Mouse (Mus musculus) heart, embryonic 16.5 days (tissue): ENCODE data around the gene Fam13c. TPM values are rescaled to one million over a fixed set of nuclear protein-coding genes. Genes with fewer than 3 reads are reported as not detected.

Experiments used
- ATAC-seq: fragments of 200-750 bp; cut with Nextera tagmentation; replicated peaks from 2 replicates; pipeline ENCODE4 v1.8.0; 2017; ENCODE audit warnings: moderate number of reproducible peaks; ENCODE audit not compliant: insufficient read depth, low FRiP score; ENCODE audit errors: extremely low read depth
- H3K27ac ChIP-seq: fragments of 300-500 bp; sonication (generic); 2 replicates; pipeline ENCODE4 v1.5.1; 2014; ENCODE audit warnings: mild to moderate bottlenecking, low read length, control low read depth, moderate library complexity
- H3K27me3 ChIP-seq: fragments of 300-500 bp; sonication (generic); 2 replicates; pipeline ENCODE4 v1.6.1; 2014; ENCODE audit warnings: low read length, mixed read lengths; ENCODE audit not compliant: control insufficient read depth, insufficient read depth
- H3K36me3 ChIP-seq: fragments of 300-500 bp; sonication (generic); 2 replicates; pipeline ENCODE4 v1.6.1; 2014; ENCODE audit not compliant: control insufficient read depth, insufficient read depth
- H3K4me1 ChIP-seq: fragments of 300-500 bp; sonication (generic); 2 replicates; pipeline ENCODE4 v1.6.1; 2014; ENCODE audit warnings: low read length, mixed read lengths; ENCODE audit not compliant: control insufficient read depth, insufficient read depth
- H3K4me2 ChIP-seq: fragments of 300-500 bp; sonication (generic); 2 replicates; pipeline ENCODE4 v1.6.1; 2014; ENCODE audit warnings: low read depth, mild to moderate bottlenecking, control low read depth, low read length
- H3K4me3 ChIP-seq: fragments of 300-500 bp; sonication (generic); 2 replicates; pipeline ENCODE4 v1.5.1; 2014; ENCODE audit warnings: mild to moderate bottlenecking, control low read depth, low read length
- H3K9ac ChIP-seq: fragments of 300-500 bp; sonication (generic); 2 replicates; pipeline ENCODE4 v1.6.1; 2014; ENCODE audit warnings: low read length, control low read depth
- H3K9me3 ChIP-seq: fragments of 300-500 bp; sonication (generic); replicated peaks from 2 replicates; pipeline ENCODE4 v1.6.1; 2016; ENCODE audit warnings: low read length; ENCODE audit not compliant: control insufficient read depth
- WGBS: fragments of 180-500 bp; shearing (Covaris S2); extraction: QIAGEN DNeasy Blood & Tissue Kit; methylation state at CpG from one replicate; pipeline ENCODE4 v1.1.7; 2014; 5-methylcytosine and 5-hydroxymethylcytosine counted together
- polyA plus RNA-seq: library from polyadenylated mRNA; unstranded; fragments of >200 nt; fragmentation: Nextera tagmentation; extraction: Ambion mirVana; gene quantifications from 2 replicates; pipeline ENCODE4 v1.2.1, GENCODE M21; 2015

The Fam13c gene
- polyA plus RNA-seq, 1 experiment from 2014 or later, result 11.1 TPM

DNA sequence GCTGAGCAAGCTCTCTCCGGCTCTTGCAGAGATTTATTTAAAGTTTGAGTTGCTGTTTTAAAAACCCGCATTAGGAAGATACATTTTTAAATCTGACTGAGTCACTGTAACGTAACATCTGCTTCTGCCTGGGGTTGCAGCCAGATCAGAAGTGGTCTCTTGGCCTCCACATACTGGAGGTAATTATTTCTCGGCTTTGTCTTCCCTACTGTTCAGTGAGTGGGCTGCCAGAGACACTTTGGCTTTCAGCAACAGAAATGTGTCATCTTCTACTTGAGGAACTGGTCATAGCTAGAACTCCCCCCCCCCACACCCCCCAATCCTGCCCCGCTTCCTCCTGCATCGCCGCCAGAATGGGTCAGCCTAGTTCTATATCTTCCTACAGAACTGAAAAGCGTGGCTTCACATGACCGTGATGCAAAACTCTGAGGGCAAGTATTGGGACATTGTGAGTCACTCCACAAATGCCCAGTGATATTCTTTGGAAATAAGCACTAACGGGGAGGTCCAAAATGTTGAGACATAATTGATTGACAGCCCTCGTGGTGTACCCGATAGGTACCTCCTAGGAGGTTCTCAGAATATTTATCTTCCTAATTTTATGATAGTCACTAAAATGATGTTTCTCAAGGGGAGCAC, 90.0 kb downstream of the Fam13c start:
- Histone ChIP-seq H3K27ac (no peak overlapping the region), H3K9ac (no peak overlapping the region), H3K4me3 (no peak overlapping the region), H3K4me1 (no peaks in the 10 kb centered on the region), H3K36me3 (peaks cover 3% of the 10 kb centered on the region; the same call in 1 of the 2 replicates), H3K27me3 (no peaks in the 10 kb centered on the region), H3K4me2 (no peak overlapping the region), H3K9me3 (0 out of 2 replicates have a peak, but pooled peaks cover under 1% of the 10 kb centered on the region)
- ATAC-seq, result no peak
- 78% methylated on average over 12 of the region's 12 CpGs for WGBS

DNA sequence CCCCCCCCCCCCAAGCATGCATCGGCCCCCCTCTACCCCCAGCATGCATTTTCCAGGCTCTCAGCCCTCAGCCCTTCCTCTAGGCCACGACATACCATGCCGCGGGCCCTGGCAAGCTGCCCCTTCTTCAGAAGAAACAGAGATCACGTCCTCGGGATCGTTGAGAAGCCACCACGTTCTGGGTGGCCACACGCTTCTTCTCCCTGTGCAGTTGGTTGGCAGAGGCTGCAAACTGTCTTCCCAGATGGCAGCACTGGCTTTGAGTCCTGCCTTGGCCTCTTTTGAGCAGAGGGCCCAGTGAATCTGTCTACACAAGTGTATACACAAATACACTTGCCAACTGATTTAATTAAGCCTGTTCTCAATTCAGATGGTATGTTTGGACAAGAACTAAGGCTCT, 92.0 kb downstream of the Fam13c start:
- 0 out of 2 replicates have a peak, but pooled peaks cover 8% of the 10 kb centered on the region for H3K9me3 ChIP-seq
- peaks cover 6% of the 10 kb centered on the region; the same call in 1 of the 2 replicates for H3K36me3 ChIP-seq
- no peak overlapping the region for H3K9ac ChIP-seq
- no peak overlapping the region for H3K4me2 ChIP-seq
- H3K27ac ChIP-seq, result no peak overlapping the region
- H3K27me3 ChIP-seq, result no peaks in the 10 kb centered on the region
- H3K4me3 ChIP-seq, result no peak overlapping the region
- no peaks in the 10 kb centered on the region for H3K4me1 ChIP-seq
- 83% methylated on average over 9 of the region's 9 CpGs for WGBS
- no peak for ATAC-seq

DNA sequence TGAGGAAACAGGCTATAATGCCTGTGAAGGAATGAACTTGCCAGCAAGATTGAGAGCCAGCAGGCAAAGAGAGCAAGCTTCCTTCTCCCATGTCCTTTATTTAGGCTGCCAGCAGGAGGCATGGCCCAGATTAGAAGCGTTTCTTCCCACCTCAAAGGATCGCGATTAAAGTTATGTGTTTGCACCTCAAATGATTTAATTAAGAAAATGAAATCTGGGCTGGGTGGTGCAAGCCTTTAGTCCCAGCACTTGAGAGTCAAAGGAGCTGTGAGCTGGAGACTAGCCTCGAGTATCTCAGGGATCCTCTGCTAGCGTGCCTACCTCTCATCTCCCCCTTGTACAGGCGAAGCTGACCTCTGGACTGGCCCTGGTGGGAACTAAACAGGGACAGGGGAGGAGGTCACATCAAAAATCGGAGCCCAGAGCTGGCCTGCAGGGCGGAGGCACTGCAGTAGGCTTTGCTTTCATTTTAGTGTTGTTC, 93.1 kb downstream of the Fam13c start:
- Histone ChIP-seq H3K27ac (no peak overlapping the region), H3K9ac (no peak overlapping the region), H3K4me1 (no peaks in the 10 kb centered on the region), H3K4me3 (no peak overlapping the region), H3K4me2 (no peak overlapping the region), H3K36me3 (peaks cover 6% of the 10 kb centered on the region; the same call in 1 of the 2 replicates), H3K9me3 (0 out of 2 replicates have a peak, but pooled peaks cover 8% of the 10 kb centered on the region), H3K27me3 (no peaks in the 10 kb centered on the region)
- WGBS, result 68% methylated on average over 8 of the region's 8 CpGs
- ATAC-seq, result no peak

DNA sequence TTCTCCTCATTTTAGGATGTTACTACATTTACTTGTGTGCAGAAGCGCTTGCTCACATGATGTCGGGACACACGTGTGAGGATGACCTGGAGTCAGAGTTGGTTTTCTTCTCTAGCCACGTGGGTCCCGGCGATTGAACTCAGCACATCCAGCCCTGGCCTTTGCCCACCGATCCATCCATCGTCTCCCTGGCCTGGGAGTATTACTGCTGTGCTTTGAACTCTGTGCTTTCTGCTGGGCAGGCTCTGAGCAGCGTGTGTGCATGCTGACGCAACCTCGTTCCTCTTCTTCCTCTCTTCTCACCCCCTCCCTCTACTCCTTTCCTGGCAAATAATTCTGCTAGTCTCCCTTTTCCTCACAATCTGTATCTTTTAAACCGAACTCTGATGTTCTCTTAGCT, 93.7 kb downstream of the Fam13c start:
- Histone ChIP-seq H3K4me2 (no peak overlapping the region), H3K36me3 (peaks cover 6% of the 10 kb centered on the region; the same call in 1 of the 2 replicates), H3K27ac (no peak overlapping the region), H3K9ac (no peak overlapping the region), H3K27me3 (no peaks in the 10 kb centered on the region), H3K9me3 (0 out of 2 replicates have a peak, but pooled peaks cover 8% of the 10 kb centered on the region), H3K4me3 (no peak overlapping the region), H3K4me1 (no peaks in the 10 kb centered on the region)
- WGBS, result 85% methylated on average over 12 of the region's 12 CpGs
- ATAC-seq, result no peak

DNA sequence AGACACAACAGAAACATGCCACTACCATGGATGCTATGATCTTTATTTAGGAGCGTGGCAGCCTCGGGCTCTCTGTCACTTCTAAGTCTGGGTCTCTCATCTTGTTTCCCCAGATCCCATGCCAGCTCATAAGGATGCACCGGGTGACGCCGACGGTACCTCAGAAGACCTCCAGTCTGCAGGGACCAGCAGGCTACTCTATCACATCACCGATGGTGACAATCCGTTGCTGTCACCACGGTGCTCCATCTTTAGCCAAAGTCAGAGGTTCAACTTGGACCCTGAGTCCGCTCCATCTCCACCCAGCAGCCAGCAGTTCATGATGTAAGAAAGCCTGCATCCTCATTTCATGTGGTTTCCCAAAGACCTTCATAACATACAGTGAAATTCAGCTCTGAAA, 94.3 kb downstream of the Fam13c start:
- Histone ChIP-seq H3K4me2 (no peak overlapping the region), H3K4me3 (no peak overlapping the region), H3K9me3 (0 out of 2 replicates have a peak, but pooled peaks cover 8% of the 10 kb centered on the region), H3K9ac (no peak overlapping the region), H3K27ac (no peak overlapping the region), H3K4me1 (no peaks in the 10 kb centered on the region), H3K27me3 (no peaks in the 10 kb centered on the region), H3K36me3 (peaks cover 6% of the 10 kb centered on the region; the same call in 1 of the 2 replicates)
- 93% methylated on average over 10 of the region's 10 CpGs for WGBS
- ATAC-seq, result no peak

DNA sequence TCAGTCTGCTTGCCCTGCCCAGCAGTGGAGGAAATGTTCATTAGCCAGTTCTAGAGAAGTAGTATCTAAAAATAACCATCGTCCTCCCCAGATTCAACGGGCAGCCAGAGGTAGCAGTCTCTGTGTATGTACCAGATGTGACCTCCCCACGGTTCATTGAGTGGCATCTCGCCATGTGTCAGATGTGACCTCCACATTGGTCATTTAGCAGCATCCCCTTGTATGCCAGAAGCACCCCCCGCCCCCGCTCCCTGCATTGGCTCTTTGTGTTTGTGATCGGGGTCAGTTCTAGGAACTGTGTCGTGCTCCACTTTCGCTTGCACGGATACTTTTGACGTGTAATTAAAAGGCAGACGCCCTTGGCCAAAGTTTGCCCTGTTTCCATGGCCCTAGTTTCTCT, 95.1 kb downstream of the Fam13c start:
- H3K9ac ChIP-seq, result no peak overlapping the region
- peaks cover 6% of the 10 kb centered on the region; the same call in 1 of the 2 replicates for H3K36me3 ChIP-seq
- H3K27ac ChIP-seq, result no peak overlapping the region
- no peak for ATAC-seq
- no peak overlapping the region for H3K4me3 ChIP-seq
- 83% methylated on average over 12 of the region's 12 CpGs for WGBS
- H3K27me3 ChIP-seq, result no peaks in the 10 kb centered on the region
- no peak overlapping the region for H3K4me2 ChIP-seq
- 0 out of 2 replicates have a peak, but pooled peaks cover 8% of the 10 kb centered on the region for H3K9me3 ChIP-seq
- no peaks in the 10 kb centered on the region for H3K4me1 ChIP-seq

DNA sequence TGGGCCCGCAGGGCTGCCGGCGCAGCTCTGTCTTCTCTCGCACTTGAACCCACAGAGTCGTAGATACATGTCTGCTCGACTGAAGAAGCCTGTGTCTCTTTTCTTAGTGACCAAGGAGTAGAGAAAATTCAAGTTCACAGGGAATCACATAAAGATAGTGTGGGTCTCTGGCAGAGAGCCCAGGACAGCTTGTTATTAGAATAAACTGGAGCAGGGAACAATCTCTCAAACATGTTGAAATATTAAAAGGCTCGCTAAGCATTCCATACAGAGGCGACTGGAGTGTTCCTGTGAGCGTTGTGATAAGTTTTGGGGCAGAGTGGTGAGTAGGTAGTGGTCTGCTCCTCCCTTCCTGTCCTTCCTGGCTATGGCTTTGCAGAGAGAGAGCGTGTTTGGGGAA, 97.4 kb downstream of the Fam13c start:
- Histone ChIP-seq H3K4me3 (no peak overlapping the region), H3K9ac (no peak overlapping the region), H3K27ac (no peak overlapping the region), H3K9me3 (0 out of 2 replicates have a peak, but pooled peaks cover 8% of the 10 kb centered on the region), H3K4me1 (no peaks in the 10 kb centered on the region), H3K36me3 (peaks cover 6% of the 10 kb centered on the region; the same call in 1 of the 2 replicates), H3K4me2 (no peak overlapping the region), H3K27me3 (no peaks in the 10 kb centered on the region)
- no peak for ATAC-seq
- 72% methylated on average over 10 of the region's 10 CpGs for WGBS

DNA sequence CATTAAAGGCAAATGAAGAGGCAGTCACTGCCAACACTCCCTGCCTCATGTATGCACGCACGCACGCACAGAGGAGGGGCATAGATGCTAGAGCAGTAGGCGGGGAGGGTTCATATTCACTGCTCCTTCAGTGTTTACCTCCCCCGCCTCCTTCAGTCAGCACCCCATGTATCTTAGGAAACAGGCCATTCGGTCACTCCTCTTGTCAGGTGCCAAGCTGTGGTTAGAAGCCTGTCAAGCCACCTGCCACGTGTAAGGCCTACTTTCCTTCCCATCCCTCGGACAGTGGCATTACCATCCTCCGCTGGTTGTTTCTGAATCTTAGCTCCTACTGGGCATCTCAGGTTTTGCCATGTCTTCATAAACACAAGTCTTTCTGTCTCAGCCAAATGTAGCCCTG, 99.0 kb downstream of the Fam13c start:
- H3K9me3 ChIP-seq, result 0 out of 2 replicates have a peak, but pooled peaks cover 8% of the 10 kb centered on the region
- no peaks in the 10 kb centered on the region for H3K4me1 ChIP-seq
- H3K9ac ChIP-seq, result no peak overlapping the region
- no peak for ATAC-seq
- no peak overlapping the region for H3K27ac ChIP-seq
- H3K4me3 ChIP-seq, result no peak overlapping the region
- no peaks in the 10 kb centered on the region for H3K27me3 ChIP-seq
- peaks cover 6% of the 10 kb centered on the region; the same call in 1 of the 2 replicates for H3K36me3 ChIP-seq
- 85% methylated on average over 9 of the region's 9 CpGs for whole genome bisulfite sequencing
- no peak overlapping the region for H3K4me2 ChIP-seq

DNA sequence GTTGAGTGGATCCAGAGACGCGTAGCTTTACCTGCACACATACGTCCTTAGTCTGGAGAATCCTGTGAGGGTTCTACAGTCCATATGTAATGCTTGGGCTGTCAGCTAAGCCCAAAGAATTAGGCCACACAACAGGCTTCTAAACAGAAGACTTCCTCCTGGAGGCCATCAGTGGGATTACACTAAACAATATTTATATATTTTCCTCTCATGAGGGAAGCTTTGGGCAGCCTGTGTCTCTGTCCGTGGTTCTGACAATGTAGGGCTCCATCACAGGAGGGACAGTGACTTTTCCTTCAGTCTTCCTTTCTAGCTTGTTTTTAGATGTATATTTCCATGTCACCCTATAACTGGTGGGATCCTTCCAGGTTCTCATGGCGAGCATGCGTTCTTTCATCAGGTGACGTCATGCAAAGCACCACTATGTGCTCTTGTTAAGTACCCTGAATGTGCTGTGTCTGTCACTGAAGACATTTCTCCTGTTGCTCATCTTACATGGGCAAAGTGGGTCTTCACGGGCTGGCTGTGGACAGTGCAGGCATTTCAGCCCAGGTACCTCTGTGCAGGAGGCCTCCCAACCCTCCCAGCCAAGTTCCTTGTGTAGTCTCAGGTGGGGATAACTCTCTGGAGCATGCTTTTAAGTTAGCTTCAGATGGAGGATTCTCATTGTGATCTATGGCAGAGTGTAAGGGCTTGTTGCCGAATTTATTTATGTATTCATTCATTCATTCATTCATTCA, 100.3 kb downstream of the Fam13c start:
- no peak for ATAC-seq
- Histone ChIP-seq H3K4me1 (no peaks in the 10 kb centered on the region), H3K36me3 (peaks cover 8% of the 10 kb centered on the region), H3K9me3 (0 out of 2 replicates have a peak, but pooled peaks cover 4% of the 10 kb centered on the region), H3K27ac (no peak overlapping the region), H3K4me2 (no peak overlapping the region), H3K27me3 (no peaks in the 10 kb centered on the region), H3K4me3 (no peak overlapping the region), H3K9ac (no peak overlapping the region)
- WGBS, result 77% methylated on average over 9 of the region's 9 CpGs
